Mouse (Mus musculus) myocyte (in vitro differentiated cells): Measurements from ENCODE around the gene Myo18a.

Experiments
- CEBPB ChIP-seq: IDR thresholded peaks from 2 replicates; pipeline ENCODE4 v1.6.1; 2011; ENCODE audit warnings: mild to moderate bottlenecking, moderate library complexity; ENCODE audit not compliant: poor library complexity, insufficient read depth, severe bottlenecking
- E2F4 ChIP-seq: IDR thresholded peaks from one replicate; pipeline ENCODE4 v1.6.1; 2011; ENCODE audit warnings: mild to moderate bottlenecking, control low read depth, moderate library complexity; ENCODE audit not compliant: insufficient read depth
- MYOD1 ChIP-seq, 3 experiments: IDR thresholded peaks; one replicate each; pipeline ENCODE4 v1.6.1; 2011; ENCODE audit warnings: control low read depth in 2 of 3, low read depth in 2 of 3, mild to moderate bottlenecking in 2 of 3, moderate library complexity in 1 of 3; ENCODE audit not compliant: insufficient read length in 2 of 3, control insufficient read depth in 1 of 3
- POLR2A ChIP-seq: IDR thresholded peaks from one replicate; pipeline ENCODE4 v1.6.1; 2011; ENCODE audit warnings: low read depth, mild to moderate bottlenecking, control low read depth, moderate library complexity; ENCODE audit not compliant: insufficient read length
- REST ChIP-seq: IDR thresholded peaks from one replicate; pipeline ENCODE4 v1.6.1; 2011; ENCODE audit warnings: mild to moderate bottlenecking, control low read depth, moderate library complexity; ENCODE audit not compliant: insufficient read depth, insufficient read length
- TCF12 ChIP-seq: IDR thresholded peaks from one replicate; pipeline ENCODE4 v1.6.1; 2011; ENCODE audit warnings: mild to moderate bottlenecking, control low read depth; ENCODE audit not compliant: poor library complexity, insufficient read depth, severe bottlenecking
- TCF3 ChIP-seq: IDR thresholded peaks from one replicate; pipeline ENCODE4 v1.6.1; 2011; ENCODE audit warnings: low read depth, control low read depth; ENCODE audit not compliant: insufficient read length
- USF1 ChIP-seq: IDR thresholded peaks from one replicate; pipeline ENCODE4 v1.6.1; 2011; ENCODE audit warnings: low read depth, mild to moderate bottlenecking, control low read depth, moderate library complexity

DNA sequence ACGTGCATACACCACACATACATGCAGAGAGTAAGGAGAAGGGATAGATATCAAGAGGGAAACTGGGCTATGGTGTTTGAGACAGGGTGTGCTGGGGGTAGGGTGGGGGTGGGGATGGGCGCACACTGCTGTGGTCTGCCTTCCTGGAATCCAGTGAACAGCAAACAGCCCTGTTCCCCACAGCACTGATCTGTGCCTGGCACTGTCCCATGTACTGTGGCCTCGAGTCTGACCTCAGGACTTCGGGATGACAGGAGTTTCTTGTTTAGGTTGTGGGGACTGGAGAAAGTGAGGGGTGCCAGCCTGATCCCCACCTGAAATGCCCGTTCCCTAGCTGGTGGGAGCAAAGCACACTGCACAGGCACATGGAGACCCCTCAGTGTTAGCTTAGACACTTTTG is 24.7 kb downstream of the Myo18a start, which contains the start of gene Gm10277:
- TF ChIP-seq CEBPB (no peak), POLR2A (no peak), USF1 (no peak), TCF3 (no peak), MYOD1 (IDR thresholded peaks at IDR 0.05; ENCODE audit: control insufficient read depth in 1 of 3, insufficient read length in 2 of 3, low read depth in 2 of 3) (no peak), REST (no peak), E2F4 (no peak), TCF12 (no peak)
